Comparison of ENCODE assay signal across 18 mouse cellular contexts in the genomic region with DNA sequence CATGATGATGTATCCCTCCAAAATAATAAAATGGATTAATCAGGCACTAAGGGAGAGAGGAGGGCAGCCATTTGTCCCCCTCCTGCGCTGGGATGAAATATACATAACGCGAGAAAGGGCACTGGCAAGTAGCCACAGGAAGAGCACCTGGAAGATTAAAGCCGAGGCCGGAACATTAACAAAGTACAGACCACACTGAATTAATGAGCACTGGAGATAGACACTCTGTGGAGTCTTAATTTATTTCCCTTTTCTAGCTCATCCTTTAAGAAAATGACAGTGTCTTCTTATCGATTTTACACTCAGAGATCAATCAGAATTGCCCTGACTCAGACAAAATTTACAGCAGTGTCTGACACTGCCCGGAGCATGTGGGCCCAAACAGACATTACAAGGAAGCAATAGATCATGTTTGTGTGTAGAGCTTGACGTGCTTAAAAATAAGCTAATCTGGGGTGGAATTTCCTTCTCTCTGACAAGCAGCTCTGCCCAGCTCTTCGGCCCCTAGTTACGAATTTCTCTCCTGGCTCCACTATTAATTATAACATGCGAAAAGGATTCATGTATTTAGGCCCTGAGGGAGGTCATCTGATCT.
DNase-seq lines count a peak whose midpoint lies in the region; ATAC-seq lines count a peak whose summit lies in the region.
"Had no signal": no experiment of that assay in that cellular context is flagged by ENCODE, and none has a peak within 500 bp of the region (broad histone marks: within the 10 kb centered on the region; RNA-seq: fewer than 3 reads in every experiment).

No protein-coding gene starts in this region.

- no peaks in the 10 kb centered on the region for H3K36me3 ChIP-seq in intestine, embryonic 14.5 days (ENCODE audit: control insufficient read depth, insufficient read depth, low read length)
- H3K36me3 ChIP-seq in intestine, embryonic 15.5 days: no peaks in the 10 kb centered on the region
- no peaks in the 10 kb centered on the region for H3K36me3 ChIP-seq in lung, embryonic 15.5 days
- H3K36me3 ChIP-seq in midbrain, embryonic 16.5 days (ENCODE audit: control insufficient read depth, insufficient read depth, low read length): no peaks in the 10 kb centered on the region
- H3K36me3 ChIP-seq: embryonic facial prominence, embryonic 13.5 days; heart, embryonic 15.5 days; limb, embryonic 12.5 days had no signal

- peaks cover 8% of the 10 kb centered on the region; the same call in 1 of the 2 replicates for H3K4me1 ChIP-seq in intestine, embryonic 14.5 days (replicated peaks; ENCODE audit: control insufficient read depth, insufficient read depth, low read length)
- 0 out of 2 replicates have a peak, but pooled peaks cover 3% of the 10 kb centered on the region for H3K4me1 ChIP-seq in intestine, embryonic 15.5 days (replicated peaks)
- H3K4me1 ChIP-seq in lung, embryonic 15.5 days: peaks cover 3% of the 10 kb centered on the region; the same call in 1 of the 2 replicates
- peaks cover 8% of the 10 kb centered on the region for H3K4me1 ChIP-seq in midbrain, embryonic 16.5 days (ENCODE audit: control insufficient read depth, insufficient read depth, low read length)
- H3K4me1 ChIP-seq: embryonic facial prominence, embryonic 13.5 days; heart, embryonic 15.5 days; limb, embryonic 12.5 days had no signal

- peak overlapping the region; percentile 7; the same call in 1 of the 2 replicates for H3K4me2 ChIP-seq in intestine, embryonic 14.5 days (ENCODE audit: low read length)
- H3K4me2 ChIP-seq in intestine, embryonic 15.5 days (replicated peaks): no peak overlapping the region
- peak overlapping the region; percentile 34 for H3K4me2 ChIP-seq in lung, embryonic 15.5 days
- 0 out of 2 replicates have a peak overlapping the region, but pooled peaks have one; percentile 22 for H3K4me2 ChIP-seq in midbrain, embryonic 16.5 days (ENCODE audit: low read length)
- H3K4me2 ChIP-seq: embryonic facial prominence, embryonic 13.5 days; heart, embryonic 15.5 days; limb, embryonic 12.5 days had no signal

- H3K27me3 ChIP-seq in intestine, embryonic 14.5 days (replicated peaks; ENCODE audit: control insufficient read depth, insufficient read depth, low read length): no peaks in the 10 kb centered on the region
- H3K27me3 ChIP-seq in intestine, embryonic 15.5 days (replicated peaks): no peaks in the 10 kb centered on the region
- H3K27me3 ChIP-seq in lung, embryonic 15.5 days: no peaks in the 10 kb centered on the region
- H3K27me3 ChIP-seq in midbrain, embryonic 16.5 days (ENCODE audit: control insufficient read depth, insufficient read depth, low read depth, low read length): no peaks in the 10 kb centered on the region
- H3K27me3 ChIP-seq: CH12.LX; embryonic facial prominence, embryonic 13.5 days; heart, embryonic 15.5 days; limb, embryonic 12.5 days; Patski had no signal

- no peak for DNase-seq in intestine, embryonic 14.5 days (ENCODE audit: low spot score)
- DNase-seq in lung, adult 18-20 months: no peak
- DNase-seq in forelimb bud, embryonic 11.5 days (ENCODE audit: low read depth, low spot score): peak; percentile 20
- no peak for DNase-seq in right cerebral cortex, postnatal 4 days
- DNase-seq: cerebellum, adult 2 months; gastrocnemius, postnatal 14 days; layer of hippocampus, postnatal 36 days; lung, postnatal 10 days; thymus, postnatal 4 days had no signal

- H3K4me3 ChIP-seq in intestine, embryonic 14.5 days (ENCODE audit: low read depth, low read length): no peak overlapping the region
- no peak overlapping the region for H3K4me3 ChIP-seq in intestine, embryonic 15.5 days (replicated peaks)
- no peak overlapping the region for H3K4me3 ChIP-seq in lung, embryonic 15.5 days
- H3K4me3 ChIP-seq in midbrain, embryonic 16.5 days (ENCODE audit: low read depth, low read length): no peak overlapping the region
- H3K4me3 ChIP-seq: embryonic facial prominence, embryonic 13.5 days; heart, embryonic 15.5 days; limb, embryonic 12.5 days had no signal

- 19% methylated on average over 11 of the region's 11 CpGs for WGBS in intestine, embryonic 14.5 days
- 34% methylated on average over 11 of the region's 11 CpGs for WGBS in intestine, embryonic 15.5 days
- 29% methylated on average over 11 of the region's 11 CpGs for WGBS in lung, embryonic 15.5 days
- WGBS in midbrain, embryonic 16.5 days: 45% methylated on average over 11 of the region's 11 CpGs

- H3K9me3 ChIP-seq in intestine, embryonic 14.5 days (ENCODE audit: control insufficient read depth, low read length): no peaks in the 10 kb centered on the region
- no peaks in the 10 kb centered on the region for H3K9me3 ChIP-seq in intestine, embryonic 15.5 days
- no peaks in the 10 kb centered on the region for H3K9me3 ChIP-seq in lung, embryonic 15.5 days
- no peaks in the 10 kb centered on the region for H3K9me3 ChIP-seq in midbrain, embryonic 16.5 days (replicated peaks; ENCODE audit: control insufficient read depth, low read length, poor library complexity, severe bottlenecking)
- H3K9me3 ChIP-seq: embryonic facial prominence, embryonic 13.5 days; heart, embryonic 15.5 days; limb, embryonic 12.5 days had no signal

- H3K27ac ChIP-seq in intestine, embryonic 14.5 days (ENCODE audit: low read depth): no peak overlapping the region
- H3K27ac ChIP-seq in intestine, embryonic 15.5 days: no peak overlapping the region
- H3K27ac ChIP-seq in lung, embryonic 15.5 days: no peak overlapping the region
- H3K27ac ChIP-seq in midbrain, embryonic 16.5 days (ENCODE audit: low read length): no peak overlapping the region
- H3K27ac ChIP-seq: embryonic facial prominence, embryonic 13.5 days; heart, embryonic 15.5 days; limb, embryonic 12.5 days had no signal

- H3K9ac ChIP-seq in intestine, embryonic 14.5 days (ENCODE audit: low read length): no peak overlapping the region
- H3K9ac ChIP-seq in intestine, embryonic 15.5 days: no peak overlapping the region
- H3K9ac ChIP-seq in lung, embryonic 15.5 days: no peak overlapping the region
- no peak overlapping the region for H3K9ac ChIP-seq in midbrain, embryonic 16.5 days (ENCODE audit: low read depth, low read length)
- H3K9ac ChIP-seq: embryonic facial prominence, embryonic 13.5 days; heart, embryonic 15.5 days; limb, embryonic 12.5 days had no signal

- no peak for ATAC-seq in intestine, embryonic 14.5 days (replicated peaks; ENCODE audit: low FRiP score, low TSS enrichment, low read depth)
- ATAC-seq in intestine, embryonic 15.5 days: no peak
- no peak for ATAC-seq in lung, embryonic 15.5 days (ENCODE audit: borderline replicate concordance, extremely low read depth, low FRiP score, low TSS enrichment)
- ATAC-seq in midbrain, embryonic 16.5 days: 0 out of 2 replicates have a peak, but pooled peaks have one; percentile 36
- ATAC-seq: intestine, embryonic 16.5 days; Patski had no signal
